Mouse (Mus musculus): ENCODE results near the gene Gm3043. TPM values are rescaled to one million over a fixed set of nuclear protein-coding genes. Genes with fewer than 3 reads are reported as not detected.
"Not testable (repeated sequence)": the region's sequence is repeated elsewhere in the genome, so short reads cannot be mapped to it uniquely, and the experiment has no call there.

The Gm3043 gene
- not detected in 2 replicates for polyA plus RNA-seq (2012)

GRCm38 (mm10) chr14:3688483-3688882 lies at the start of gene Gm3043:
Gene Gm3043 (plus strand): TSS chr14:3688783.
- not testable (repeated sequence) for TF ChIP-seq GATA1 (IDR thresholded peaks at IDR 0.05; ENCODE audit: low read length)

GRCm38 (mm10) chr14:3651730-3652129 lies 36.9 kb upstream of the Gm3043 start, which contains the start of gene Gm3020:
Gene Gm3020 (plus strand): TSS chr14:3652030.
- not testable (repeated sequence) for TF ChIP-seq GATA1 (IDR thresholded peaks at IDR 0.05; ENCODE audit: low read length)

Other genes starting within 250 kb of the Gm3043 start
- not detected in 2 replicates for gene Gm10408, start 239.4 kb upstream of the Gm3043 start, polyA plus RNA-seq (2012)
- gene Gm3012, start 54.3 kb upstream of the Gm3043 start, polyA plus RNA-seq (2012): not detected in 2 replicates
- not detected in 2 replicates for gene Gm3020, start 36.8 kb upstream of the Gm3043 start, polyA plus RNA-seq (2012)
- gene Gm3002, start 121.3 kb downstream of the Gm3043 start, polyA plus RNA-seq (2012): not detected in 2 replicates
- not detected in 2 replicates for gene Gm3033, start 157.5 kb downstream of the Gm3043 start, polyA plus RNA-seq (2012)
- not detected in 2 replicates for gene Gm2916, start 195.4 kb downstream of the Gm3043 start, polyA plus RNA-seq (2012)
- gene Gm3029, start 243.0 kb downstream of the Gm3043 start, polyA plus RNA-seq (2012): not detected in 2 replicates